Mouse (Mus musculus) pancreas, adult 10 weeks (tissue): ENCODE results near the gene Galnt15. TPM values are rescaled to one million over a fixed set of nuclear protein-coding genes. Genes with fewer than 3 reads are reported as not detected.

Source experiments
- polyA plus RNA-seq: library from polyadenylated mRNA; stranded (reverse); fragments of 350-450 nt; fragmentation: Illumina TruSeq; extraction: RNeasy Lipid Tissue Mini Kit (QIAGEN cat#74804); gene quantifications from one replicate; pipeline ENCODE4 v1.2.3, GENCODE M21; 2015; ENCODE audit warnings: low read depth, low replicate concordance; ENCODE audit not compliant: insufficient read depth

Galnt15 gene
- polyA plus RNA-seq, result 6.9 TPM

GRCm38 (mm10) chr14:32028681-32029091 lies at the start of gene Galnt15:
Gene Galnt15 (plus strand): TSS chr14:32028989.

DNA sequence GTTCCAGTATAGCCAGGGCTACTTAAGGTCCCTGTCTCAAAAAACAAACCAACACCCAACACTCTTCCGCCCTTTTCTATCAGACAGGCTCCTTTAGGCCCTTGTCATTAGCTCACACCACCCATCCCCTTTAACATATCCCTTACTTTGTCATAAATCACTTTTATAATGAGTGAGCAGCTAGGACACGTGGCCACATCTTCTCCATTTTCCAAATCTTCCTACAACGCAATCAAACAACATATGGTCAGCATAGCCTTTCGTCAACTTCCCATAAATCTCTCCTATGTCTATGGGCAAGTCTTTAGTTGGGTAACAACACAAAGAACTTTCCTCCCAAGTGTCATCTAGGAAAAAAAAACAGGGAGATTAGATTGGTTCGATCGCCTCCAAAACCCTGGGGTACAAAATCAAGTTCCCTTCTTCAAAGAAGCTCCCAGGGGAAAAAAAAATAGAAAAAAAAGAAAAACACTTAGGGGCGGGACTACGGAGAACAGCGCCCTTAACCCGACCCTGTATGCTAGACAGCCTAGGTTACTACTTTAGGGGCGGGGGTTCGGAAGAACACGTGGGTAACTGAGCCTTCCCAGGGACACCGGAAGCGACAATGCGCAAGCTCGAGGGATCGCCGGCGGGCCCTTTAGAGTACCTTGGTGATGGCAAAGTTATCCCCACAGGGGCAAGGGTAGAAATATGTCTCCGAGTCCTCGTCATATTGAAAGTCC lies 56.1 kb downstream of the Galnt15 start, which contains the start of gene Oxnad1:
Gene Oxnad1 (plus strand): TSS at position 614 of the 725 bp plus-strand sequence.

GRCm38 (mm10) chr14:32085486-32086201 lies 56.9 kb downstream of the Galnt15 start, which contains the start of gene Dph3:
Gene Dph3 (minus strand): TSS chr14:32085729.

Other genes starting within 250 kb of the Galnt15 start
- gene Ankrd28, start 198.3 kb upstream of the Galnt15 start, polyA plus RNA-seq, result 7.3 TPM
- 4.5 TPM for gene Oxnad1, start 56.4 kb downstream of the Galnt15 start, polyA plus RNA-seq
- 23.4 TPM for gene Dph3, start 56.7 kb downstream of the Galnt15 start, polyA plus RNA-seq
- not detected for gene Msmb, start 113.0 kb downstream of the Galnt15 start, polyA plus RNA-seq
- gene Ncoa4, start 130.9 kb downstream of the Galnt15 start, polyA plus RNA-seq, result 28.2 TPM
- 28.4 TPM for gene Timm23, start 172.9 kb downstream of the Galnt15 start, polyA plus RNA-seq
- 4.7 TPM for gene Parg, start 173.0 kb downstream of the Galnt15 start, polyA plus RNA-seq